Mouse (Mus musculus): ENCODE results near the gene Trappc3l. TPM values are rescaled to one million over a fixed set of nuclear protein-coding genes. Genes with fewer than 3 reads are reported as not detected.

Gene Trappc3l
- polyA plus RNA-seq, 1 experiment: not detected

DNA sequence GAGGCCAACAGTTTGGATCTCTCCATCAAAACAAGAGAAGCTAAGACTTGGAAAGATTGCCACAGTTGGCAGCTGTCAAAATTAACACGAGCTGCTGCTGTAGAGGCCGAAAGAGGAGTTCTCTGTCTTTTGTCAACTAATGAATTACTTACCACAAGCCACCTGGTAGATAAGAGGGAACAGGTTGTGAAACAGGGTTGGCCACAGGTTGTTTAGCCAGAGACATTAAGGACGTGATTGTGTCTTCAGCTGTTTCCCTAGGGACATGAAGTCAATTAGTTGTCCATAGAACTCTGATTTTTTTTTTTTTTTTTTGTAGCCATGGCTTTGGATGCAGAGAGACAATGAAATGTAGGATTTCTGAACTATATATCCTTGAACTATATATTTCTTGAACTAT is 79.7 kb downstream of the Trappc3l start:
- TF ChIP-seq TAL1 (IDR thresholded peaks at IDR 0.05; ENCODE audit: low read length) (no peak), GATA1 (IDR thresholded peaks at IDR 0.05; ENCODE audit: low read length) (no peak)

DNA sequence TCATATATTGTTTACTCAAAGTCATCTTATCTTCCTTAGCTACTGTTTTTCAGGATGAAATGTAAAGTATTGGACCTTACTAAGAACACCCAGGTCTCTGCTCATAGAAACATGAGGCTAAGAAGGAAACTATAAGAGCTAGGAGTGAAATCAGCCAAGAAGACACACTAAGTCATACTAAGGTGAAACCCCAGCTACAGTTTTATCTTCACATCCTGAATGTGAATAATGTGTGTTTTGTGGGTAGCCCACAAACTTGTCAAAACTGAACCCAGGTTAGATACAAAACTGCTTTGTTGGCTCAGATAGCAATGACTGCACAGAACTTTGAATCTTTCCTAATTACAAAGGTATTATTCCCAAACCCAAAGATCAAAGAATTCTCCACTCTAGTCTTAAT is 80.4 kb downstream of the Trappc3l start:
- TF ChIP-seq GATA1 (IDR thresholded peaks at IDR 0.05; ENCODE audit: low read length) (no peak), TAL1 (IDR thresholded peaks at IDR 0.05; ENCODE audit: low read length) (no peak)
- no peaks in the 10 kb centered on the region for H3K4me1 ChIP-seq (ENCODE audit: control insufficient read depth)
- no peaks in the 10 kb centered on the region for H3K9me3 ChIP-seq (ENCODE audit: control insufficient read depth, low read length)

More for the DNA sequence above, 79.7 kb downstream of the Trappc3l start:
- Histone ChIP-seq H3K9me3 (ENCODE audit: control insufficient read depth, low read length) (no peaks in the 10 kb centered on the region), H3K4me3 (replicated peaks) (no peak overlapping the region), H3K27me3 (ENCODE audit: control insufficient read depth) (no peaks in the 10 kb centered on the region), H3K36me3 (ENCODE audit: control insufficient read depth) (no peaks in the 10 kb centered on the region), H3K4me1 (ENCODE audit: control insufficient read depth) (no peaks in the 10 kb centered on the region)

DNA sequence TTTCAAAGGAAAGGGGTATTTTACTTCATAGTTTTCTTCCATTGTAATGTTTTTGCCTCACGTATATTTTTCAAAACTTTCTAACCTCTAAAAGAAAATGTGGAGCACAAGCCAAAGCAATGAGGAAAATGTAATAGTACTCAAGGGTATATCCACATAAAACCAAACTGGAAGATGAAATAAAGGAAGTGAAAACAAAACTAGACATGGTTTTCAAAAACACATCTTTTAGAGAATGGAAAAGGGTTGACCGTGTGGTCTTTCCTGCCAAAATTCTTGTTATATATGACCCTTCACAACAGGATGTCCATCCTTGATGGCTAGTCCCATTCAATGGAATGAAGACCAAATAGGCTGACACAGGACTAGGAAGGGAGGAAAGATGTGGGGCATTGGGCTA is 81.0 kb downstream of the Trappc3l start:
- Histone ChIP-seq H3K9me3 (ENCODE audit: control insufficient read depth, low read length) (no peaks in the 10 kb centered on the region), H3K4me3 (replicated peaks) (no peak overlapping the region), H3K4me1 (ENCODE audit: control insufficient read depth) (no peaks in the 10 kb centered on the region), H3K27me3 (ENCODE audit: control insufficient read depth) (no peaks in the 10 kb centered on the region), H3K36me3 (ENCODE audit: control insufficient read depth) (no peaks in the 10 kb centered on the region)
- TF ChIP-seq TAL1 (IDR thresholded peaks at IDR 0.05; ENCODE audit: low read length) (no peak), GATA1 (IDR thresholded peaks at IDR 0.05; ENCODE audit: low read length) (no peak)

More for the DNA sequence above, 80.4 kb downstream of the Trappc3l start:
- Histone ChIP-seq H3K36me3 (ENCODE audit: control insufficient read depth) (no peaks in the 10 kb centered on the region), H3K4me3 (replicated peaks) (no peak overlapping the region), H3K27me3 (ENCODE audit: control insufficient read depth) (no peaks in the 10 kb centered on the region)

- peak within 1 kb of the TSS; percentile 22 for H3K4me3 ChIP-seq (replicated peaks)
- no peaks in the 10 kb centered on the region for H3K36me3 ChIP-seq (ENCODE audit: control insufficient read depth)
- H3K9me3 ChIP-seq (ENCODE audit: control insufficient read depth, low read length): no peaks in the 10 kb centered on the region
- H3K4me1 ChIP-seq (ENCODE audit: control insufficient read depth): no peaks in the 10 kb centered on the region
- peaks cover 5% of the 10 kb centered on the region for H3K27me3 ChIP-seq (ENCODE audit: control insufficient read depth)
- TF ChIP-seq TAL1 (IDR thresholded peaks at IDR 0.05; ENCODE audit: low read length): no peak
- no peak for TF ChIP-seq GATA1 (IDR thresholded peaks at IDR 0.05; ENCODE audit: low read length)
Observed at GRCm38 (mm10) chr10:34127392-34128378, 90.3 kb downstream of the Trappc3l start, which contains the start of gene Calhm6. Calhm6 (minus strand) TSS chr10:34127984.

DNA sequence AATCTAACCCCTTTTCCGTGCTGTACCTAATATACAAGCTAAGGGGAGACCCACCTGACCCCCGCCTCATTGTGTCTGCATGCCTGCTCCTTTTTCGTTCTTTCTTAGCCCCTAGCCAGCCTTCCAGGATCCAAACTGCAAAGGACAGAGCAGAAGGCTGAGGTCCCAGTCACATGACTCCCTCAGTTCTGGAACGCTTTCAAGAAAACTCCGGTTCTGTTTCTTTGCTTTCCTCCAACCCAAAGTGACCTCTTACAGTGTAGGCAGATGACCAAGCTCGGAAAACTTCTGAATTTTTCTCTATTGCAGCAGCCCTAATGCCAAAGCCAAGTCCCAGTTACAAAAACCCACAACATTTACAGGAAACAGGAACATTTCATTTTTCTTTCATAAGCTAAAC is 91.0 kb downstream of the Trappc3l start:
- no peak for TF ChIP-seq GATA1 (IDR thresholded peaks at IDR 0.05; ENCODE audit: low read length)
- TF ChIP-seq TAL1 (IDR thresholded peaks at IDR 0.05; ENCODE audit: low read length): no peak
- Histone ChIP-seq H3K4me1 (ENCODE audit: control insufficient read depth) (no peaks in the 10 kb centered on the region), H3K9me3 (ENCODE audit: control insufficient read depth, low read length) (no peaks in the 10 kb centered on the region), H3K36me3 (ENCODE audit: control insufficient read depth) (no peaks in the 10 kb centered on the region), H3K4me3 (replicated peaks) (no peak overlapping the region), H3K27me3 (ENCODE audit: control insufficient read depth) (peaks cover 5% of the 10 kb centered on the region)

GRCm38 (mm10) chr10:34131356-34131755 is 94.0 kb downstream of the Trappc3l start:
- Histone ChIP-seq H3K36me3 (ENCODE audit: control insufficient read depth) (no peaks in the 10 kb centered on the region), H3K27me3 (ENCODE audit: control insufficient read depth) (peaks cover 5% of the 10 kb centered on the region), H3K4me3 (replicated peaks) (no peak overlapping the region), H3K9me3 (ENCODE audit: control insufficient read depth, low read length) (no peaks in the 10 kb centered on the region), H3K4me1 (ENCODE audit: control insufficient read depth) (no peaks in the 10 kb centered on the region)
- no peak for TF ChIP-seq TAL1 (IDR thresholded peaks at IDR 0.05; ENCODE audit: low read length)
- no peak for TF ChIP-seq GATA1 (IDR thresholded peaks at IDR 0.05; ENCODE audit: low read length)

DNA sequence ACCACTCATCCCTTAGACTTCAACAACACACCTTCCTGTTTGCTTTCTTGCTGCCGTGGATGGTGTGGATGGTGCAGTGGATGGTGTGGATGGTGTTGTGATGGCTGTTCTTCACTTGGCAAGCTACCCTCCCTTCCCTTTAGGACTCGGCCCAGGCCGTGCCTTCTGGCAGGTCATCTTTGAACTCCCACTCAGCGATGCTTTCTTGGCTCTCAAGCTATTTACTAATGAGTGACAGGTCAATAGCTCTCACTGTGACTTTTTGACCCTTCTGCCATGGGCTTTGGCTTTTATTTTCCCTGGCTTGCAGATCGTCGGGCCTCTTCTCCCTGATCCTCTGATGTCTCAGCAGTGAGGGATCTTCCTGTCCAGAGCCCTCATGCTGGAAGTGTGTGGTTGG is 99.0 kb downstream of the Trappc3l start:
- Histone ChIP-seq H3K36me3 (ENCODE audit: control insufficient read depth) (no peaks in the 10 kb centered on the region), H3K4me3 (replicated peaks) (no peak overlapping the region), H3K27me3 (ENCODE audit: control insufficient read depth) (no peaks in the 10 kb centered on the region), H3K9me3 (ENCODE audit: control insufficient read depth, low read length) (no peaks in the 10 kb centered on the region), H3K4me1 (ENCODE audit: control insufficient read depth) (no peaks in the 10 kb centered on the region)
- no peak for TF ChIP-seq TAL1 (IDR thresholded peaks at IDR 0.05; ENCODE audit: low read length)
- TF ChIP-seq GATA1 (IDR thresholded peaks at IDR 0.05; ENCODE audit: low read length): no peak

DNA sequence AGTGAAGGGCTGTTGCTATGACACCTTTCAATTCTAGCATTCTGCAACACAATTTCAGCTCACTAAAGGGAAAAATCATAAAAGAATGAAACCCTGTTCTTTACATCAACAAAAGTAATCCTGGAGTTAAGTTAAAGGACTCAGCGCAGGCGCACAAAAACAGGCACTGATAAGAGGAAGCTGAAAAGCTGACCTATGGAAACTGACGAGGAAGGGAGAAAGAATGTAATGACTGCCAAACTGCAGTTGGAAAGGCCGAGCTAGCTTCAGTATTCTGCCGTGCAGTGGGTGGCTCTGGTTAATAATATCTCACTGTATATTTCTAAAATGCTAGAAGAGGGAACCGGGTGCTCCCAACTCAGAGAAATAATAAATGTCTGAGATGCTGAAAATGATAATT is 100.6 kb downstream of the Trappc3l start:
- H3K4me3 ChIP-seq (replicated peaks): no peak overlapping the region
- H3K36me3 ChIP-seq (ENCODE audit: control insufficient read depth): no peaks in the 10 kb centered on the region
- H3K4me1 ChIP-seq (ENCODE audit: control insufficient read depth): no peaks in the 10 kb centered on the region
- no peaks in the 10 kb centered on the region for H3K9me3 ChIP-seq (ENCODE audit: control insufficient read depth, low read length)
- H3K27me3 ChIP-seq (ENCODE audit: control insufficient read depth): no peaks in the 10 kb centered on the region
- TF ChIP-seq TAL1 (IDR thresholded peaks at IDR 0.05; ENCODE audit: low read length) (no peak), GATA1 (IDR thresholded peaks at IDR 0.05; ENCODE audit: low read length) (no peak)

DNA sequence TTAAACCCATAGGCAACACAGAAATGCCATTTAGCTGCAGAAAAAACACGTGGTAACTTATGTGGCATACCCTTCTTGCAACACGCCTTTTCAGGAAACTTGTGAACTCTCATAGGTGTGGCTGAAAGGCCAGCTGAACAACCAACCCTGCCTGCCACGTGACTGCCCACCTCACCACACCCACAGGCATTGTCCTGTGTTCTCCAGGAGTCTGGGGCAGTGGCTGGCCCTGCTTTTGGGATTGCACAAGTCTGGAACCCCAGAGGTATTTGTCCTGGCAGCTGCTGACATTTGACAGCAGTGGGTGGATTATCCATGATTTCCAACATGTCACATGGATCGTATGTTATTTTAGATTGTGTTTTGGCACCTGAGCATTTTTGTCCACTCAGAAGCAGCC is 102.4 kb downstream of the Trappc3l start:
- Histone ChIP-seq H3K27me3 (ENCODE audit: control insufficient read depth) (no peaks in the 10 kb centered on the region), H3K4me1 (ENCODE audit: control insufficient read depth) (no peaks in the 10 kb centered on the region), H3K9me3 (ENCODE audit: control insufficient read depth, low read length) (no peaks in the 10 kb centered on the region), H3K4me3 (replicated peaks) (no peak overlapping the region), H3K36me3 (ENCODE audit: control insufficient read depth) (no peaks in the 10 kb centered on the region)
- no peak for TF ChIP-seq TAL1 (IDR thresholded peaks at IDR 0.05; ENCODE audit: low read length)
- TF ChIP-seq GATA1 (IDR thresholded peaks at IDR 0.05; ENCODE audit: low read length): no peak

Data from erythroblast, embryonic 14.5 days (primary cell).